Mouse (Mus musculus) right cerebral cortex, adult 18-20 months (tissue): Measurements from ENCODE around the gene Dlg2.

ENCODE experiments used
- DNase-seq: peaks from one replicate; pipeline ENCODE4 v3.0.0; 2022; ENCODE audit warnings: mixed read lengths

The Dlg2 gene

GRCm38 (mm10) chr7:91090830-91091683 lies 614.6 kb downstream of the Dlg2 start:
- peak; percentile 44 for DNase-seq

DNA sequence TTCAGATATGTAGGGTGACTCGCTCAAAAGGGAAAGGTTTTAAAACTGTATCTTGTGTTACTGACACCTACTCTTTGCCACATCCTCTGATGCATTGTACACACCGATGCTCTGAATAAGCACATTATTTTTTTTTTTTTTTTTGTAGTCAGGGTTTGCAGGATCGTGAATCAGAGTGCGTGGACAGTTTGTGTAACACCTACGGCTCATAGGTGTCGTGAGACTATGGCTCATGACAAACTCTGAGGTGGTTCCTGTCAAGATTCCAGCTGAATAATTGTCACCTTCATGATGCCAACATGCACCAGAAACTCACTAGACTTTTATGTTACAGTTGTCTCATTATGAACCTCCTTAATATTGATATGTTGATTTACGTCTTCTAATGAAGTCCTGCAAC lies 620.0 kb downstream of the Dlg2 start:
- peak; percentile 49 for DNase-seq

DNA sequence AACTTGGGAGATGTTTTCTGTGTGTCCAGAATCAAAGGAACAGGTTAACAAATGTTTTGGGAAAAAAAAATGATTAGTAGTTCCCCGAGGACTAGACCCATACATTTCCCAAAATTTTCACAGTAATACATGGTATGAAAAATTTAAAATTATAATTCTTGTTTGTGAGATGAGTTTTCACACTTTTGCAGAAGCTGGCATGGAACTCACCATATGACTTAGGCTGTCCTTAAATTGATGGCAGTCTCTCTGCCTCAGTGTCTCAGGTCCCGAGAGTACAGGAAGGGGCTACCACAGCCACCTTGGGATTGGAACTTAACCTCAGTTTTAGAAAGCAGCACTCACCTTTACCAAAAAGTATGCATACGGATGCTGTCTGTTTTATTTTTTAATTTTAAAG lies 622.0 kb downstream of the Dlg2 start:
- peak; percentile 20 for DNase-seq

DNA sequence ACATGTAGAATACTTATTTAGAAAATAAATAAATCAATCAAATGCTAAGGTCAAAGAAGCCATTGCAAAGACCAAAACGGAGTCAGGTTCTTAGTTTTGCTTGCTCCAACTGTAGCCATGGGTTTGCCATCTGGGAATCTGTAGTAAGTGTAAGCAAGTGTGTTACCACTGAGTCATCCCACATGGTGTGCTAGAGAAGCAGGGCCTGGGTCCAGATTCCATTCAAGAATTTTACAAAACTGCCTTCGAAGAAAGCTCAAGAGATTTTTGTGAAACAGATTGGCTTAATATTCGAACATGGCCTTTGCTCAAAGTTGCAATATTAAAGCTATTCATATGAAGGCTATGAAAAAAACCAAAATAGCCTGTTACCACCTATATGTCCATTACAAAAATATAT lies 633.1 kb downstream of the Dlg2 start:
- DNase-seq = peak; percentile 51

GRCm38 (mm10) chr7:91132128-91132527 lies 655.7 kb downstream of the Dlg2 start:
- no peak for DNase-seq

DNA sequence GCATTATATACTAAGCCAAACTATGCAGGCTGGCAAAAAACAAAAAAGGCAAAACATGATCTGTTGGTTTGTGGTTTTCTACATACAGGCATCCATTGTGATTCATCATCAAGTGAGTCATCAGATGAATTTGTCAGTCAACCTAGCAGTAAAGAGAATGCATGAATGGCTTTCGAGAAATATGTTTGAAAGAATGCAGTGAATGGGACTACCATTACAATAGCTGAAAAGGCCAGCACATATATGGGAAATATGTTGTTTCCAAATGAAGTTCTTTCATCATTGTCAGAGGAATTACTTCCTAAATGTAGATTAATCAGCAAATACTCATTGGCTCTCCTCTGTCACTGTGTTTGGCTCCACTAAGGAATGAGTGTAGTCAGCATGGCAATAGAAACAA lies 677.6 kb downstream of the Dlg2 start:
- DNase-seq = no peak

DNA sequence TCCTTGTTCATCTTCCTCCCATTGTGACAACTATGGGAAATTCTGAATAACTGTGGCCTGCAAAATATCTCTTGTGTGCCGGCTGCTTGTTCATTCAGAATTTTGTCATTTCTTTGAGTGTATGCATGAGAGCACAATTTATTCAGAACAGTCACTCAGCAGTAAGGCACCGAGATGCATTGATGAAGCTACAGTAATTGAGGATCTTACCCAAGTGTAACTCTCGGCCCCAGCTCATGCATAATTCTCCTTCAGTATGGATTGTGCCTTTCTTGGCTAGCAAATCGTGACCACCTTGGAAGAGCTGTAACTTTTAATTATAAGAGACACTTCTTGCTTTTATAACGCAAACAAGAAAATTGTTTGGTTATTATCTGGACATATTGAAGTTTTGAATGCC lies 682.7 kb downstream of the Dlg2 start:
- no peak for DNase-seq

GRCm38 (mm10) chr7:91161643-91162175 lies 685.2 kb downstream of the Dlg2 start:
- DNase-seq = no peak

DNA sequence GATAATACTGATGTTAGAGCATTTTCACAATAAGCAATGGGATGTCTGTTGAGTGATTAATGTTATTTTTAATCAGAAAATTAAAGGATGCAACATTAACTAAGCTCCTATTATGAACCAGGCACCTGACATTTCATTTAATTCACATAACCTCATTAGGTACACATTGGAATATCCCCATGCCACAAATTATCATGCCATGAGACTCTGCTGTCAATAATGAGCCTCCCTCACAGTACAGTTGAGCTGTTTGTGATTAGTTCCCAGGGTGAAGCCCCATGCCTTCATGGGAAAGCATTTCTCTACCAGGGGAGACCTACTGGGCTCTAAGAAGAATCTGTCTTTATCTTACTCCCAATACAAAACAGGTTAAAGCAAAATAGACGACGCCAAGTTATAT lies 697.1 kb downstream of the Dlg2 start:
- no peak for DNase-seq

DNA sequence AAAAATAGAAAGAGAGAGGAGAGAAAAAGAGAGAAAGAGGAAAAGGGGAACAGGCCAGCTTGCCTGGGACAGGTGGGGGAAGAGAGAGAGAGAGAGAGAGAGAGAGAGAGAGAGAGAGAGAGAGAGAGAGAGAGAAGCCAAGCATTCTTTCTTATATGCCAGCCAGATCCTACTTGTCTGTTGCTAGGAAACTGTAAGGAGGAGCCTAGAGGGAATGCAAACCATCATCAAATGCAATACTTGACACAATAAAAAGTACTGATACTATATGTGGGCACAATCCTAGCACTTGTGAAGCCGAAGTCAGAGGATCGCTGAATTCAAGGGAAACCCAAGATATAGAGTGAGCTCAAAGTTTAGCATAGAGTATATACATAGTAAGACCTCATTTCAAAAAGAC lies 711.7 kb downstream of the Dlg2 start:
- DNase-seq = no peak

DNA sequence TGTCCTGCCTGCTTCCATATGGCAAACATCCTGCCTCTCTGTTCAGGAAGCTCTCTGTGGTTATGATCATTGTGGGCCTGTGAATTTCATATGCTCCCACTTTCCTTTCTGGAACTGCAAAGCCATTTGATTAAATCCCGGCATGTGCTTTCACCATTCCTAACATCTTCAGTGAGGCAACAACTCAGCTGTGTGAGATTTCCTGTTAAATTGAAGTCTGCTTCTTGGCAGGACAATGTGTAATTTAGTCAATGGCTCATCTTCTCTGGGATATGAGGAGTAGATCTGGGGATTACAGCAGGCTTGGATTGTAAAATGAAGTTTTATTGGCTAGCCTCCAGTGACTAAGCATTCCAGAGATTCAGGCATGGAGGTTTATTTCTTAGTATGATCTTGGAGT lies 722.9 kb downstream of the Dlg2 start:
- DNase-seq = peak; percentile 24

DNA sequence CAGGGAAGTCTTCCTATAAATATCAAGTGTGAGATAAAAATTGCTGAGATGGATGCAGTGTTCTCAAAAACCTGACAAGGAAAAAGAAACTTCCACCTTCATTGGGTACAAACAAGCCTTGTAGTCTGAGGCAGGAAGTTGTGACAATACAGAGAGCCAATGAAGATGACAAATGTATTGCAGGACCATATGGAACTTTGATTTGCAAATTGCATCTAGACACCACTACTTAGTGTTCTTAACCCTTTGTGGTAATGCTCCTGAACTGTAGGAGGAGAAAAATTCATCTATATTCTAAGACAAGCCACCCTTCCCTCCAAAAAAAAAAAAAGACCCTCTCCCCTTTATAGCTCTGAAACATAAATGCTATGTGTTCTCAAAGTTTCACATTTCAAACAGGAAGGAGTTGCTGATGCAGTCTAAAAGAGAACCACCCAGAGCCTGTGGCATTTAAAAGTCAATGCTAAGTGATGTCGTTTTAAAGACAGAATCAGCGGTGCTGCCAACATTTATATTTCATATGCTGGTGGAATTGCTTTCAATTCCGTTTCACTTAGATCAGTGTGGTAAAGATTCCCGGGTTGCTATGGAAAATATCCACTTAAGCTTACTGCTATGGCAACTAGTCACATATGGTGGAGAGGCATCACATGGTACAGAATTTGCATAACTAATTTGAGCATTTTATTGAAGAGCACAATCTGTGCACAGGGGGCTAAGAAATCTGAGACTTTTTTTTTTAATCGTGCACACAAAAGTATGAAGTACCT lies 731.8 kb downstream of the Dlg2 start:
- peak; percentile 39 for DNase-seq

DNA sequence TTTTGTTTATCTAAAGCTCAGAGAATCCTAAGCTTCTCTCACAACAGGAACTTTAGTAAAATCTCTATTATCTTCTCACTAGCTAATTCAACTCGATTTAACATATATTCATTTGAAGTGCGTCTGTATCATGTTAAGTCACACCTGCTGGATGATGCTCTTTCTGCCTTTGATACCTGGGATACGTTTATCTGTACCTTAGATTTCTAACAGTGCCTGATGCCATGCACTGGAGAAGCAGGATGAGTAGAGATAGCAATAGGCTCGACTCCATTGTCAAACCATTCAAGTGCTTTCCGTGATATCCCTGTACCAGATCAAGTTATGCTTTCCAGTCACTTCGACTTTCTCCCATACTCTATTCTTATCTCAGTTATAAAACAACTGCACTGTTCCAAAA lies 732.5 kb downstream of the Dlg2 start:
- no peak for DNase-seq

DNA sequence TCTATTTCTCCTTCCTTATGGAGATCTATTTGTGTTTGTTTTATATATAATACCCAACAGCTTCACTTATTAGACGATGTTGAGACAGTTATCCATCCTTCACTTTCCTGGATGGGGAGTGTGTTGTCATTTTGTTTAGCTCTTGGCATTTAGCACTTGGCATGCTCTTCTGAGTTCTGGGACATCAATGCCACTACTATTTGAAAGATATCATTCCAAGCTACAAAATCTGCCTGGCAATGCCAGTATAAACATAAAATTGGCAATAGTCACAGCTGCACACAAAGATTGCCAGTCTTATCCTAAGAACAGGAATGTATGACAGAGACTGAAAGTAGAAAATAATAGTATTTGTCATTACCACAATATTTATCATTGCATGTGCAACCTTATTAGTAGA lies 735.8 kb downstream of the Dlg2 start:
- DNase-seq = no peak

DNA sequence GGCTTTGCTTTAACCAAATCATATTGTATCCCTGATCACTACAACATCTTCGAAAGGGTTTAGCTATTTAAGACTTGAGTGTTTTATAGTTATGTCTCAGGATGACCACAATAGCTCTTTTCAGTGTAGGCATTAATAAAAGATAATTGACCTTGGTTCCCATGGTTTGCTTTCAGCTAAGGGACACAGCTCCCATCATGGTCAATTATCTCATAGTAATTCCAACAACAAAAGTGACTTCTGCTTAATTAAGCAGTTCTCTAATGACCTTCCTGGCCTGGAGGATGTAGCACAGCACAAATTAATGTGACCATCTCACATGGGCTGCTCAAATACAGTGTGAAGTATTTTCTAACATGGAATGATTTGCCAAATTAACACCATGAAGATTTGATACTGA lies 738.4 kb downstream of the Dlg2 start:
- no peak for DNase-seq

GRCm38 (mm10) chr7:91218321-91218987 lies 742.0 kb downstream of the Dlg2 start:
- DNase-seq = peak; percentile 81

GRCm38 (mm10) chr7:91226442-91226841 lies 750.0 kb downstream of the Dlg2 start:
- peak; percentile 78 for DNase-seq

- peak; percentile 63 for DNase-seq
Measured at GRCm38 (mm10) chr7:91241718-91242117, 765.2 kb downstream of the Dlg2 start.

GRCm38 (mm10) chr7:91261672-91262030 lies 785.2 kb downstream of the Dlg2 start:
- DNase-seq = no peak

DNA sequence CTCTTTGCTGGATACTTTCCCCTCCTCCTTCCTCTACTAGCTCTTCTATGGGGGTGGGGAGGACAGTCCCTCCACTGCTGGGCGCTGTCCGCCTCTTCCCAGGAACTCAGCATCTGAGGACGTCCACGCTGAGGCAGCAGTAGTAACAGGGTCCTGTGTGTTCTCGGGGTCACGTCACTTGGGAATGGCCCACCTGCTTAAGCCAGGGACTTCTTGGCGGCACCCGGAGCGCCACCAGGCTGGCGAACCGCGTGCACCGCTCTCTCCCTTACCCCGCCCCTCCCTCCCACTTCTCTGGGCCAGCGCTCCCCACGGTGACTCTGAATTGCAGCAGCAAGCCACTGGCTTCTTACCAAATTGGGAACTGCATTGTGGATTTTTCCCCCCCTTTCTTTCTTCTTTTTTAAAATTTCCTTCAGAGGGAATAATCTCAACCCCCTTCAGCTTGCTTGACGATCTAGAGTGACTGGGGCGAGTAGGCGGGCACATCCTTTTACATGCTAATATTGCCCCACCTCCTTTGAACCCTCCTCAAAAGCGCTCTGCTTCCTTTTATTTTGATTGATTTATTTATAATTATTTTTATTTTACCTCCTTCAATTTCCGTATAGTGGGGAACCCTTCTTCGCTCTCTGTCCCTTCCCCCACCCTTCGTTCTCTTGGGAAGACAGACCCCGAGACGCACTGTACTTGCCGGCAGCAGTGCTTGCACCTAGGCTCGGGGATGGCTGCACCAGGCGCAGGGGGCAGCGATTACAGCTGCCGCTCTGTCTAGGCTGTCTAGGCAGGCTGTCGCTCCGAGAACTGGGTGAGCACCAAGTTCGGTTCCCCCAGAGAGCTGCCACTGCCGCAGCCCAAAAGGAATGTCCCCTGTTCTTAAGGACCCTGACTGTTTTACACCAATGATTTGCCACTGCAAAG lies 785.8 kb downstream of the Dlg2 start:
- DNase-seq = peak; percentile 53

- DNase-seq = peak; percentile 25
Measured at GRCm38 (mm10) chr7:91262998-91263397, 786.5 kb downstream of the Dlg2 start.

DNA sequence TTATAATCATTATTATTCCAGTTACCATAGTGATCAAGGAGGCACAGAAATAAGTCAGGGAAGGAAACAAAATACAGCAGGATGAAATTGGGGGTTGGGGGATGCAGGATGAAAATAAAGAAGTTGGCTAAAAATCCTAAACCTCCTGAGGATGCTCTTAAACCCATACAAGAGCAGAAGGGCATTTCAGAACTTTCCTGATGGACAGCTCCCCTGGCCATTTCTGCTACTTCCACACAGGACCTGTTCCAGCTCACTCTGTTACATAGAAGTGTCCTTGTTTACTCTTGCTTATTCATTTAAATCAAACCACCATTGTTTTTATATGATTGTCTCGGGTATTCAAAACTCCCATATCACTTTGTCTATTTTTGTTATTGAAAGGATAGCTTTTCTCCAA lies 791.3 kb downstream of the Dlg2 start:
- DNase-seq = no peak
